Mouse (Mus musculus): Measurements from ENCODE around the gene Mmp19. TPM values are rescaled to one million over a fixed set of nuclear protein-coding genes. Genes with fewer than 3 reads are reported as not detected.

Mmp19 gene
- polyA plus RNA-seq, 1 experiment from 2014 or later, result 13.5 TPM

DNA sequence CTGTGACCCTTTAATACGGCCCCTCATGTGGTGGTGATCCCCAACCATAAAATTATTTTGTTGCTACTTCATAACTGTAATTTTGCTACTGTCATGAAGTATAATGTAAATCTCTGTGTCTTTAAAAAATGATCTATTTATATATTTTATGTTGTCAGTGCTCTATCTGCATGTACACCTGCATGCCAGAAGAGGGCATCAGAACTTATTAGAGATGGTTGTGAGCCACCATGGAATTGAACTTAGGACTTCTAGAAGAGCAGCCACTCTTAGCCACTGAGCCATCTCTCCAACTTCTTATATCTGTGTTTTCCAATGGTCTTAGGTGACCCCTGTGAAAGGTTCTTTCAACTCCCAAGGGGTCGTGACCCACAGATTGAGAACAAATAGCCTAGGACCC, 17.8 kb upstream of the Mmp19 start:
- DNase-seq, result no peak
- Histone ChIP-seq H3K4me1 (ENCODE audit: insufficient read depth) (no peaks in the 10 kb centered on the region), H3K27me3 (ENCODE audit: insufficient read depth, low read length) (no peaks in the 10 kb centered on the region), H3K9me3 (ENCODE audit: low read length) (no peaks in the 10 kb centered on the region), H3K4me3 (ENCODE audit: low read depth, low read length) (no peak overlapping the region), H3K27ac (ENCODE audit: low read depth) (no peak overlapping the region), H3K9ac (replicated peaks) (no peak overlapping the region), H3K4me2 (ENCODE audit: low read depth, low read length) (no peak overlapping the region), H3K36me3 (replicated peaks; ENCODE audit: insufficient read depth, low read length) (no peaks in the 10 kb centered on the region)
- ATAC-seq, result no peak
- 73% methylated on average over 2 of the region's 2 CpGs for WGBS (ENCODE audit: insufficient replicate concordance)
- TF ChIP-seq EP300 (IDR thresholded peaks at IDR 0.05; ENCODE audit: low read depth), result no peak
- TF ChIP-seq CTCF (IDR thresholded peaks at IDR 0.05; ENCODE audit: low read depth), result peak; percentile 60

DNA sequence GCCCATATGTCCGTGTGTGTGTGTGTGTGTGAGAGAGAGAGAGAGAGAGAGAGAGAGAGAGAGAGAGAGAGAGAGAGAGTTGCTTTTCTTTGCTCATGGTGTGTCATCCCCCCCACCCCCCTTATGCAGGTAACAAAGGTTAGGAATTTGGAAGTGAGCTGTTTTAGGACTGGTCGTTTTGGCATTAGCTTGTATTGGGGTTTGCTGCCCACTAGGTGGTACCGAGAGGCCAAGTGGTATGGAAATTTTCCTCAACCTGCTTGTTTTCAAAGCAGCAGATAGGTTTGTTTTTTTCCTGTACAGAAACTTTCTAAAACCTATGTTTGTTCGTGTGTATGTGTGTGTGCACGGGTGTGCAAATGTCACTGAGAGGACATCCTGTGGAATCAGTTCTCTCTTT, 17.0 kb upstream of the Mmp19 start:
- H3K27me3 ChIP-seq (ENCODE audit: insufficient read depth, low read length), result no peaks in the 10 kb centered on the region
- H3K9me3 ChIP-seq (ENCODE audit: low read length), result no peaks in the 10 kb centered on the region
- TF ChIP-seq EP300 (IDR thresholded peaks at IDR 0.05; ENCODE audit: low read depth), result no peak
- TF ChIP-seq CTCF (IDR thresholded peaks at IDR 0.05; ENCODE audit: low read depth), result peak; percentile 66
- DNase-seq (no peak), ATAC-seq (peak; percentile 57; the same call in 1 of the 2 replicates)
- H3K27ac ChIP-seq (ENCODE audit: low read depth), result no peak overlapping the region
- no peak overlapping the region for H3K4me3 ChIP-seq (ENCODE audit: low read depth, low read length)
- WGBS (ENCODE audit: insufficient replicate concordance), result 21% methylated on average over 5 of the region's 5 CpGs
- no peak overlapping the region for H3K4me2 ChIP-seq (ENCODE audit: low read depth, low read length)
- H3K36me3 ChIP-seq (replicated peaks; ENCODE audit: insufficient read depth, low read length), result no peaks in the 10 kb centered on the region
- peaks cover 3% of the 10 kb centered on the region for H3K4me1 ChIP-seq (ENCODE audit: insufficient read depth)
- no peak overlapping the region for H3K9ac ChIP-seq (replicated peaks)

DNA sequence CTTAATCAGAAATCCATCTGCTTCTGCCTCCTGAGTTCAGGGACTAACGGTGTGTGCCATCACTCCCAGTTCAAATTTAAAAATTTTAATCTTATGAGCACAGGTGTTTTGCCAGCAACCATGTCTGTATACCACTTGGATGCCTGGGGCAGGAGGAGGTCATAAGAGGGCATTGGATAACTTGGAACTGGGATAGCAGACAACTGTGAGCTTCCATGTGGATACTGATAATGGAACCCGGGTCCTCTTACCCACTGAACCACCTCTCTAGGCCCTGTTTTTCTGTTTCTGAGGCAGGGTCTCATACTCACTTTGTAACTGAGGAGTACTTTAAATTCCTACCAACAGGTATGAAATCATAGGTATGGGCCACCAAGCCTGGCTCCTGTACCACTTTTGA, 12.3 kb upstream of the Mmp19 start:
- H3K27ac ChIP-seq (ENCODE audit: low read depth), result peak overlapping the region; percentile 93
- no peaks in the 10 kb centered on the region for H3K36me3 ChIP-seq (replicated peaks; ENCODE audit: insufficient read depth, low read length)
- no peak overlapping the region for H3K9ac ChIP-seq (replicated peaks)
- no peak for ATAC-seq
- no peaks in the 10 kb centered on the region for H3K27me3 ChIP-seq (ENCODE audit: insufficient read depth, low read length)
- TF ChIP-seq CTCF (IDR thresholded peaks at IDR 0.05; ENCODE audit: low read depth) (no peak), EP300 (IDR thresholded peaks at IDR 0.05; ENCODE audit: low read depth) (no peak)
- no peak overlapping the region for H3K4me3 ChIP-seq (ENCODE audit: low read depth, low read length)
- no peak overlapping the region for H3K4me2 ChIP-seq (ENCODE audit: low read depth, low read length)
- DNase-seq, result no peak
- H3K9me3 ChIP-seq (ENCODE audit: low read length), result no peaks in the 10 kb centered on the region
- peaks cover 13% of the 10 kb centered on the region for H3K4me1 ChIP-seq (ENCODE audit: insufficient read depth)
- 85% methylated on average over 2 of the region's 2 CpGs for WGBS (ENCODE audit: insufficient replicate concordance)

DNA sequence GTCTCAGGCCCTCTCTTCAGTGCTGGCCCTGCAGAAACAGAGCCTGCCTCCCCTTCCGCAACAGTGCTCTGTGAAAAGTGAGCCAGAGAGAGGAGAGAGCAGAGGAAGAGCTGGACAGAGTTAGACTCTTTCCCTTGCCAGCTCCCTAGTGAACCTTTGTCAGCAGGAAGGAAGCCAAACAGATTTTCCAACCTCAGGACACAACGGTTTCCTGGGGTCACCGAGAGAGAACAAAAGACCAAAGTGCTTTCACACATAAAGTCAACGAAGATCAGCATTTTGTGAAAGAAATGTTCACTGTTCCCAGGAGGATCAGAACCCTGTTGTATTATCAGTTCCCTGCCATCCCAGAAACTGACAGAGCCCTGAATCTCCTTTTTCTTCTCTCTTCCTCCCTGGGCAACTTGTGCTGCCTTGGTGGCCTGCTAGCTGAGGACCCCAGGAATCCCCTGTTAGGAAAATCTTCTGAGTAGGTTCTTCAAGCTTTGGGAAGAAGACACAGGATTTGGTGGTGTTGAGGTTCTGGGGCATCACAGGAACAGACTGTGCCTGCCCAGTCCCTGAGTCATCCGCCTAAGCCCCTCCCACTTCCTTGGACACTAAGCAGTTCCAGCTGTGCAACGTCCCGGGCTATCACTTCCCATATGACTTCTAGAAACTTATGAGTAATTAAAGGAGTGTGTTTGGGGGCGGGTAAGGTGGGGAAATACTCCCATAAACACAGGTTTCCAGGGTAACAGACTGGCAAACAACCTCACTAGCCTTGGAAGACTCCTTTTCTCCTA, 11.5 kb upstream of the Mmp19 start:
- Histone ChIP-seq H3K4me1 (ENCODE audit: insufficient read depth) (peaks cover 13% of the 10 kb centered on the region), H3K4me2 (ENCODE audit: low read depth, low read length) (no peak overlapping the region), H3K4me3 (ENCODE audit: low read depth, low read length) (no peak overlapping the region), H3K9ac (replicated peaks) (no peak overlapping the region), H3K27ac (ENCODE audit: low read depth) (peak overlapping the region; percentile 93), H3K9me3 (ENCODE audit: low read length) (no peaks in the 10 kb centered on the region; the same call in 1 of the 2 replicates), H3K27me3 (ENCODE audit: insufficient read depth, low read length) (no peaks in the 10 kb centered on the region), H3K36me3 (replicated peaks; ENCODE audit: insufficient read depth, low read length) (no peaks in the 10 kb centered on the region)
- WGBS (ENCODE audit: insufficient replicate concordance), result 16% methylated on average over 8 of the region's 8 CpGs
- ATAC-seq (peak; percentile 93), DNase-seq (peak; percentile 74)
- TF ChIP-seq EP300 (IDR thresholded peaks at IDR 0.05; ENCODE audit: low read depth) (peak; percentile 64), CTCF (IDR thresholded peaks at IDR 0.05; ENCODE audit: low read depth) (no peak)

- Histone ChIP-seq H3K4me2 (ENCODE audit: low read depth, low read length) (no peak overlapping the region; the same call in 1 of the 2 replicates), H3K4me1 (ENCODE audit: insufficient read depth) (peaks cover 13% of the 10 kb centered on the region), H3K27me3 (ENCODE audit: insufficient read depth, low read length) (no peaks in the 10 kb centered on the region), H3K9me3 (ENCODE audit: low read length) (no peaks in the 10 kb centered on the region; the same call in 1 of the 2 replicates), H3K4me3 (ENCODE audit: low read depth, low read length) (no peak overlapping the region), H3K9ac (replicated peaks) (no peak overlapping the region), H3K27ac (ENCODE audit: low read depth) (peak overlapping the region; percentile 93), H3K36me3 (replicated peaks; ENCODE audit: insufficient read depth, low read length) (no peaks in the 10 kb centered on the region)
- ATAC-seq, result no peak
- DNase-seq, result no peak
- WGBS (ENCODE audit: insufficient replicate concordance), result 59% methylated on average over 1 of the region's 1 CpGs
- TF ChIP-seq EP300 (IDR thresholded peaks at IDR 0.05; ENCODE audit: low read depth), result no peak
- no peak for TF ChIP-seq CTCF (IDR thresholded peaks at IDR 0.05; ENCODE audit: low read depth)
These were observed 10.5 kb upstream of the Mmp19 start for GRCm38 (mm10) chr10:128780200-128780599.

- Histone ChIP-seq H3K9me3 (ENCODE audit: low read length) (no peaks in the 10 kb centered on the region), H3K9ac (replicated peaks) (no peak overlapping the region), H3K36me3 (replicated peaks; ENCODE audit: insufficient read depth, low read length) (peaks cover 10% of the 10 kb centered on the region; the same call in 1 of the 2 replicates), H3K4me3 (ENCODE audit: low read depth, low read length) (no peak overlapping the region), H3K4me1 (ENCODE audit: insufficient read depth) (no peaks in the 10 kb centered on the region; the same call in 1 of the 2 replicates), H3K27ac (ENCODE audit: low read depth) (no peak overlapping the region), H3K4me2 (ENCODE audit: low read depth, low read length) (no peak overlapping the region), H3K27me3 (ENCODE audit: insufficient read depth, low read length) (no peaks in the 10 kb centered on the region)
- DNase-seq (no peak), ATAC-seq (no peak)
- TF ChIP-seq CTCF (IDR thresholded peaks at IDR 0.05; ENCODE audit: low read depth) (peak; percentile 29), EP300 (IDR thresholded peaks at IDR 0.05; ENCODE audit: low read depth) (no peak)
These were observed 1.3 kb downstream of the Mmp19 start for GRCm38 (mm10) chr10:128792041-128792440.
